Mouse (Mus musculus) thymus, adult 2 months (tissue): Measurements from ENCODE around the gene Mum1.
"Not testable (repeated sequence)": the region's sequence is repeated elsewhere in the genome, so short reads cannot be mapped to it uniquely, and the experiment has no call there.

Source experiments
- CTCF ChIP-seq: fragments of 200-500 bp; IDR thresholded peaks from 2 replicates; pipeline ENCODE4 v1.5.1; 2012; ENCODE audit warnings: mild to moderate bottlenecking, control low read depth, low read length, moderate library complexity, borderline replicate concordance; ENCODE audit not compliant: control insufficient read depth, poor library complexity, insufficient read depth; ENCODE audit errors: extremely low read depth
- POLR2A ChIP-seq: fragments of 200-500 bp; IDR thresholded peaks from 2 replicates; pipeline ENCODE4 v1.6.1; 2012; ENCODE audit warnings: mild to moderate bottlenecking, low read length, control low read depth, moderate library complexity; ENCODE audit not compliant: control insufficient read depth, poor library complexity, insufficient read depth; ENCODE audit errors: extremely low read depth

DNA sequence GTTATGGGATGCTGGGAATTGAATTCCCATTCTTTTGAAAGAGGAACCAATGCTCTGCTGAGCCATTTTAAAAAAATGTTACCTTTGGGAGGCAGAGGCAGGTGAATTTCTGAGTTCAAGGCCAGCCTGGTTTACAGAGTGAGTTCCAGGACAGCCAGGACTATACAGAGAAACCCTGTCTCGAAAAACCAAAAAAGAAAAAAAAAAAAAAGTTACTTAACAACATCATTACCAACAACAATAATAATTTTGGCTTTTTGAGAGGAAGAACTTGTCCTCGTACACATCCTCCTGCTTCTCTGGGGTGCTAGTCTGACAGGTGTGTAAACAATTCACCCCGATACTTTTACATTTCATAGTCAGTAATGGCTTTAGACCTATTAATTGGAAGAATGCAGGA lies 22.2 kb downstream of the Mum1 start:
- not testable (repeated sequence) for TF ChIP-seq POLR2A, CTCF
